Mouse (Mus musculus): ENCODE results near the gene Dhcr24. TPM values are rescaled to one million over a fixed set of nuclear protein-coding genes. Genes with fewer than 3 reads are reported as not detected.

The Dhcr24 gene
- polyA plus RNA-seq, 1 experiment from 2014 or later: 4.2 TPM

Other genes with a start within 250 kb of the Dhcr24 start
- 7.7 and 8.8 TPM in 2 replicates for gene Usp24, start 244.8 kb upstream of the Dhcr24 start, polyA plus RNA-seq (2015; fragmentation: Nextera tagmentation; extraction: Ambion mirVana)
- gene Pcsk9, start 96.7 kb upstream of the Dhcr24 start, polyA plus RNA-seq (2015; fragmentation: Nextera tagmentation; extraction: Ambion mirVana): 0.77 and 0.99 TPM in 2 replicates
- gene Bsnd, start 68.8 kb upstream of the Dhcr24 start, polyA plus RNA-seq (2015; fragmentation: Nextera tagmentation; extraction: Ambion mirVana): not detected in 2 replicates
- not detected in 2 replicates for gene Lexm, start 56.2 kb downstream of the Dhcr24 start, polyA plus RNA-seq (2015; fragmentation: Nextera tagmentation; extraction: Ambion mirVana)
- gene Ttc22, start 61.4 kb downstream of the Dhcr24 start, polyA plus RNA-seq (2015; fragmentation: Nextera tagmentation; extraction: Ambion mirVana): 0.40 and 0.71 TPM in 2 replicates
- 12.6 and 12.8 TPM in 2 replicates for gene Pars2, start 90.0 kb downstream of the Dhcr24 start, polyA plus RNA-seq (2015; fragmentation: Nextera tagmentation; extraction: Ambion mirVana)
- gene Ttc4, start 117.9 kb downstream of the Dhcr24 start, polyA plus RNA-seq (2015; fragmentation: Nextera tagmentation; extraction: Ambion mirVana): 133 and 152 TPM in 2 replicates
- gene Mroh7, start 169.9 kb downstream of the Dhcr24 start, polyA plus RNA-seq (2015; fragmentation: Nextera tagmentation; extraction: Ambion mirVana): 0.29 and 0.38 TPM in 2 replicates
- not detected in 2 replicates for gene Fam151a, start 172.9 kb downstream of the Dhcr24 start, polyA plus RNA-seq (2015; fragmentation: Nextera tagmentation; extraction: Ambion mirVana)
- gene Acot11, start 244.0 kb downstream of the Dhcr24 start, polyA plus RNA-seq (2015; fragmentation: Nextera tagmentation; extraction: Ambion mirVana): 1.1 and 1.5 TPM in 2 replicates

Data from forebrain, embryonic 16.5 days (tissue).